Mouse (Mus musculus) T-helper 17 cell (primary cell): ENCODE measurements around the gene Ing5.

ENCODE experiments used
- in situ Hi-C, 2 experiments: fragments of 300-600 bp; cut with MboI, MseI; formaldehyde crosslinking; loops; 1 replicate in 1 of 2; 2 replicates in 1 of 2; pipeline ENCODE4 v1.15.1; 2025; ENCODE audit warnings: high pct_unique_total_duplicates in 2 of 2

Gene Ing5

GRCm38 (mm10) chr1:93810011-93810410, 6.2 kb downstream of the Ing5 start:
- in situ Hi-C loops = no loop called here

- in situ Hi-C loops = no loop called here
Measured at GRCm38 (mm10) chr1:93811495-93812039, 7.8 kb downstream of the Ing5 start.

DNA sequence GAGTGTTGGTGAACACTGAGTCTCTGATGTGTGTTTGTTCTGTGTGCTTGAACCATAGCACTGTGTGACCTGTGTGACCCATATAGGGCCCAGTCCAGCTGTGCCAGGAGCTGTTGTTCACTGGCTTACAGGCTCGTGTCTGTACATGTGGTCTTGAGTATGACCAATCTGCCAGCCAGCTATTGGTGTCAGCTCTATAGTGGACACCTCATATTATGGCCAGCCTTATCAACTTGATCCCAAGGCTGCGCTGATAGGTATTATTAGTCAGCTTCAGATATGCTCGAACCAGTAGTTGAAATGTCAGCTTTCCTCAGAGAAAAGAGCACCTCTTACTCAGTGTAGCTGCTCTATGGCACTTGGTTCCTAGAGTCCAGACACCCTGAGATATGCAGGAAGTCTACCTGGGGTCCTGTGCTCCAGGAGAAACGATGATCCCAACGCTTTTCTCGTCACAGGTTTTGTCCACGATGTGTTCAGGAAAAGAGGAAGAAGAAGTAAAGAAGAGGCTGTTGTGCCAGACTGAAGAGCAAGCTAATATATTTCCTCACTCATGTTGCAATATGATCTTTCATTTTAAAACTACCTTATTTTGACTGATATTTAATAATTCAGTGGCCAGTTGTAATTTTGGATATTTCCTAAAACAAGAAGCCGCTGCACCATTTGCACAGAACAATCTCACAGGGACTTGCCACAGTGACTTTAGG, 14.2 kb downstream of the Ing5 start:
- in situ Hi-C loops = no loop called here

DNA sequence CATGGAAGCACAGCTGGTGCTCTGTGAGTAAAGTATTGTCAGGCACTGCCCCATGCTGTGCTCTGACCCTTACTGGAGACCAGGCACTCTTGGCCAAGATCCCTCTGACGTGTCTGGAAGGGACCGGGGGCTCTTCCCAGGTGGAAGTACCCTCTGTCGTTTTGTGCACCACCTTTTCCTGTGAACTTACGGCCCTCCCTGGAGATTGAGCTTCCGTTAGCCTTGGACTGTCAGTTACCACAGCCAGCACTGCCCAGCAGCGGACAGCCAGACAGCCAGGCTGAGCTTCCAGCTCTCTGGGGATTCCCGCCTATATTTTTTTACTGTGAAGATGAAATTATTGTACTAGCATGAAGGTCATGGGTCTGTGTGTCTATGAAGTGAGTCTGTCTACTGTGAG, 15.0 kb downstream of the Ing5 start:
- in situ Hi-C loops = no loop called here

GRCm38 (mm10) chr1:93823796-93824495, 20.2 kb downstream of the Ing5 start:
- in situ Hi-C loops = no loop called here

DNA sequence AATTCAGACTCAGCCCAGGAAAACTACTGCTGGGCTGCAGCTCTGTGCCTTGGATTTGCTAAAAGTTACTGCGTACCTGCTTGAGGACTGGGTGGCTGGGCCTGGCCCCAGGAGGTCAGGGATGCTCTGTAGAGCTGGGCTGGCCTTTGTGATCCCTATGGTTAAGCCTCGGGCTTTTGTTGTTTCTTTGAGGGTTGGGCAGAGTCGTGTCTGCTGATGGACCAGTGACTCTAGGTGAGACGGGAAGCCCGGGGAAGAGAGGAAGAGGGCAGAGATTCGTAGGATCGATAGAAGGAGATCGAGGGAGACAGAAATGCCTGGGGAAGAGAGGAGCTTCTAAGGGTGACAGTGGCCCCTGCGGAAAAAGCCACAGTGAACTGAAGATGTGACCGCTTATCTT, 20.8 kb downstream of the Ing5 start, which contains the start of gene D2hgdh:
Gene D2hgdh, plus strand, starts transcription at position 301 of the 400 bp plus-strand sequence.
- in situ Hi-C loops = loop anchor here in 1 of 2 experiments (25.0 kb wide), 1 partner anchor 1838 kb away; the partner anchor contains the start of gene St8sia4

DNA sequence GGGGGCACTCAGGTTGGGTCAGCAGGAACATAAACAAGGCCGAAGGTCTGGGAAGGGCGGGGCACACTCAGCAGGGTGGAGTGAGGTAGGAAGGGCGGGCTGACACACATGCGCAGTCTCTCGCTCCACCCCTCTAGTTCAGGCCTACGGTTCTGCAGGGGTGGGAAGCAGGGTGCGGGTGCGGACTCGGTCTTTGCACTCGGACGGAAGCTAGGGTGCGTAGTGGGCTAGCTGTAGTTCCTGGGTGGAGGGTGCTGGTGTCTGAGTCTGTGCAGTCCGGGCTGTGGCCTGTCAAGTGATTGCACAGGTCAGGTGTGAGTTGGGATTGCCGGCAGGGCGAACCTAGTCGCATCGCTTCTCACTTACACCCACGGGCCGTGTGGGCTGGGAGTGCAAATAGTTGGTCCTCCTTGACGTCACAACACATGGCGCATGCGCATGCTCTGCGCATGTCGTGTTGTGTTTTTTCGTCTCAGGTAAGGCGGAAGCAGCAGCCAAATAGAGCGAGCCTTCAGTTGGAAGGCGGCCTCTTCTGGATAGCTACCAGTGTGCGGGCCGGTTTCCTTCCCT, 21.4 kb downstream of the Ing5 start:
- in situ Hi-C loops = loop anchor here in 1 of 2 experiments (25.0 kb wide), 1 partner anchor 1837 kb away; the partner anchor contains the start of gene St8sia4

- in situ Hi-C loops = loop anchor here in 1 of 2 experiments (25.0 kb wide), 1 partner anchor 1836 kb away; the partner anchor contains the start of gene St8sia4
Measured at GRCm38 (mm10) chr1:93825771-93826539, 22.2 kb downstream of the Ing5 start.

DNA sequence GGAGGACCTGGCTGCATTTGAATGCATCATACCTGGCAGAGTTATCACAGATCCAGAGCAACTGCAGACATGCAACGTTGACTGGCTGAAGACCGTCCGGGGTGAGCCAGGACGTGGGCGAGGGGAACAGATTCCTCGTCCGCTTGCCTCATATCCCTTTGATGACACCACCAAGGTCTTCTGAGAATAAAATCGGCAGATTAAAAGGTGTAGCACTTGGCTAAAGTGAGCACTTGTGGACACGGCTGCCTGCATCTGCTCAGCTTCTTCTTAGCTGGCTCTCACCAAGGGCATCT, 22.7 kb downstream of the Ing5 start:
- in situ Hi-C loops = loop anchor here in 1 of 2 experiments (25.0 kb wide), 1 partner anchor 1836 kb away; the partner anchor contains the start of gene St8sia4

DNA sequence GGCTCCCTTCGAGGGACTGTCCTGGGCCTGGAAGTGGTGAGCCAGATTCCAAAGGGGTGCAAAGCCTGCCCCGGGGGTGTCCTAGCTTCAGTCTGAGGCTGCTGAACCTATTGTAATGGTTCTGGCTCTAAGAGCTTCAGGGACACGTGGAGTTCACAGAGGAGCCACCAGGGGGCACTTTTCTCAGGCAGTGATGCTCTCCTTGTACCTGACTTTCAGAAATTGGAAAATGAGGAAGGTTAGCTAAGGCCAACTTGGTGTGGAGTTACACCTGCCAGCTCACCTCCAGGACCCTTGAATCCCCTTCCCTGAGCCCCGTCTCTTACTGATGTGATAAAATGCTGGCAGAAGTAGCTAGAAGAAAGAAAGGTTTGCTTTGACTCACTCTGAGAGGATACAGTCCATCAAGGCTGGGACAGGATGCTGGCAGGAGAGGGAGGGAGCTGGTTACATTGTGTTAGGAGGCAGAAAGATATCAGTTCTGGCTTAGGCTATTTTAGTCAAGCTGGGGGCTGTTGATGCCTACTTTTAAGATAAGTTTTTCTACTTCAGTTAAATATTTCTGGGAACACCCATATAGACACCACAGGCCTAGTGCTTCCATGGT, 29.1 kb downstream of the Ing5 start:
- in situ Hi-C loops = loop anchor here in 1 of 2 experiments (25.0 kb wide), 1 partner anchor 1829 kb away; the partner anchor contains the start of gene St8sia4

DNA sequence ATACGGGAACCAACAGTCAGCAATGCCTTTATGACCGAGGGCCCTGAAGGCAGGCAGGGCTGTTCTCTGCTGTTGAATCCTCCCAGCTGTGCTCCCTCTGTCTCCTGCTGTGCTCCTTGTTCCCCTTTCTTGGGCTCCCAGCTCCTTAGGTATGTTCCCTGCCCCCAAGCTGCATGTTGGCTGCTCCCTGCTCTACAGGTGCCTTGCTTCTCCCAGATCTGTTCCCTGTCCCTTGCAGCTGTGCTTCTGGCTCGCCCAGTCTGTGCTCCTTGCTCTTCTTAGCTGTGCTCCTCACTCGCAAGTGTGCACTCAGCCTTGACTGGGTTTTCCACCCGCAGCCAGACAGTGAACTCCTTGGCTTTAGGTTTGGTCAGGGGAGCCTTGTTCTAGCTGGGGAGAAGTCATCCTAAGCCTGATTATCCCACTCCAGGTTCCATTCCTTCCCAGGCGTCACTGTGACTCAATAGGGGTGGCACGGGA, 30.9 kb downstream of the Ing5 start:
- in situ Hi-C loops = loop anchor here in 1 of 2 experiments (25.0 kb wide), 1 partner anchor 1828 kb away; the partner anchor contains the start of gene St8sia4

- in situ Hi-C loops = loop anchor here in 1 of 2 experiments (25.0 kb wide), 1 partner anchor 1827 kb away; the partner anchor contains the start of gene St8sia4
Measured at GRCm38 (mm10) chr1:93835211-93835610, 31.4 kb downstream of the Ing5 start.

GRCm38 (mm10) chr1:93835876-93836531, 32.2 kb downstream of the Ing5 start:
- in situ Hi-C loops = loop anchor here in 1 of 2 experiments (25.0 kb wide), 1 partner anchor 1826 kb away; the partner anchor contains the start of gene St8sia4

DNA sequence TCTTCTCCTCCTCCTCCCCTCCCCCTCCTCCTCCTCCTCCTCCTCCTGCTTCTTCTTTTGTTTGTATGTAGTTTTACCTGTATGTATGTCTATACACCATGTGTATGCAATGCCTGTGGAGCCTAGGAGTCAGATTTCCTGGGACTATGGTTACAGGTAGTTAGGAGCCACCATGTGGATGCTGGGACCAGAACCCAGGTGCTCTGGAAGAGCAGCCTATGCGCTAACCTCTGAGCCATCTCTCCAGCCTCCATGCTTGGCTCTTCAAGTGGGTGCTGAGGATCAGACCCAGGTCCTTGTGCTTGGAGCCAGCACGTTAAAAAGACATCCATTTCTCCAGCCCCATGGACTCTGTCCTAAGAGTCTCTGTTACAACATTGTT, 32.8 kb downstream of the Ing5 start:
- in situ Hi-C loops = loop anchor here in 1 of 2 experiments (25.0 kb wide), 1 partner anchor 1826 kb away; the partner anchor contains the start of gene St8sia4

GRCm38 (mm10) chr1:93837335-93837734, 33.6 kb downstream of the Ing5 start:
- in situ Hi-C loops = loop anchor here in 1 of 2 experiments (25.0 kb wide), 1 partner anchor 1825 kb away; the partner anchor contains the start of gene St8sia4

DNA sequence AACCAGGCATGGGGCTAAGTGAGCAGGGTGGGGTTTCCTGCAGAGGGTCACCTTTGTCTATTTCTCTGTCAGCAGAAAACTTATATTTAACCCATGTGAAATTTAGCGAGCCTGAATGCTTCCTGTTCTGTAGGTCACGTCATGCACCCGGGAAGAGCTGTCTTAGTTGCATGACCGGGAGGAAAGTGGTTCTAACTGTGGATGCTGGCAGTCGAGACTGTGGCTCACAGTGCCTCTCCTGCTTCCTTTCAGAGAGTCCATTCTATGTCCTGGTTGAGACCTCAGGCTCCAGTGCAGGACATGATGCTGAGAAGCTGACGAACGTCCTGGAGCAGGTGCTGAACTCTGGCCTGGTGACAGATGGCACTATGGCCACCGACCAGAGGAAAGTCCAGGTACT, 34.8 kb downstream of the Ing5 start:
- in situ Hi-C loops = loop anchor here in 1 of 2 experiments (25.0 kb wide), 1 partner anchor 1824 kb away; the partner anchor contains the start of gene St8sia4

DNA sequence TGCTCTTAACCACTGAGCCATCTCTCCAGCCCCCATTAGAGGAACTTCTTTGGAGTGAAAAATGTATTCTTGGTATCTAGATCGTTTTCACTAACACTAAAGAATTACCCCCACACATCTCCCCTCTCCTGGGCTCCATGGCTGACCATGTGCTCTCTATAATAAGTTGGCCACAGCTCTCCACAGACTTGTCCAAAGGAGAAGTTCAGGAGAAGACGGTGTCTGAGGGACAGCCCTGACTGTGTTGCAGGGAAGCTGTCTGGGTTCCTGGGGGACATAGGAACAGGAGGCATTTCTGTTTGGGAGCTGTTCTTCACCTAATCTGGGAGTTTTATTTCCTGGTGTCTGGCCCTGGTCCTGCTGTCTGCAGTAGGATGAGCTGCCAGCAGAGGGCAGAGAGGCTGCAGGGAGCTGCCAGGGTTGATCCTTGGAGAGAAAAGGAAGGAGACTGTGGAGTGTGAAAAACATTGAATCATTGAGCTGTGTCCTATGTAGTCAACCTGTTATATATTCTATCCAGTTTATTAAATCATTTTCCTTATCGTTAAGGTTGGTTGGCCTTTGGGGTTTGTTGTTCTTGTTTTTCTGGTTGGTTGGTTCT, 42.1 kb downstream of the Ing5 start:
- in situ Hi-C loops = loop anchor here in 1 of 2 experiments (5.0 to 25.0 kb wide), 2 partner anchors 136 to 1816 kb away; partner anchors contain the start of gene St8sia4

- in situ Hi-C loops = loop anchor here (5.0 kb wide), 2 partner anchors 67 to 137 kb away; partner anchors contain the start of gene Gal3st2c (in 1 of the 2)
Measured at GRCm38 (mm10) chr1:93855790-93856189, 52.0 kb downstream of the Ing5 start.

DNA sequence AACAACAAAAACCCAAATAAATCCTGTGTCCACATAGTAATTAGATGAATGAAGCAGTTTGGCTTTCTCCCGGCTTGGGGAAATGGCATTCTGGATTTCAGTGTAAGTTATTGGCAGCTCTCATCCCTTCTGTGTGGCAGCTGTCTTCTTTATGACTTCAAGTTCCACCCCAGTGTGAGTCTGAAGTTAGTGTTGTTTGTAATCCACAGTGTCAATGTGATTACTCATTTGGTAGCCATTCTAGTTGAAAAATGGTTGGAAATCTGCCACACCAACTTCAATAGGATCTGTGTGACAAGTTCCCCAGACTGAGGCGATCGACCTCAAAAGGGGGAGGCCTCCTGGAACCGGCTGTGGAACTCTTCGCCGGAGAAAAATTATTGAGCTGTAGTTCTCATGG, 53.6 kb downstream of the Ing5 start:
- in situ Hi-C loops = loop anchor here (5.0 kb wide), 2 partner anchors 65 to 135 kb away; partner anchors contain the start of gene Gal3st2c (in 1 of the 2)
